Comparison of ENCODE assay signal across 22 mouse cellular contexts in the genomic region with DNA sequence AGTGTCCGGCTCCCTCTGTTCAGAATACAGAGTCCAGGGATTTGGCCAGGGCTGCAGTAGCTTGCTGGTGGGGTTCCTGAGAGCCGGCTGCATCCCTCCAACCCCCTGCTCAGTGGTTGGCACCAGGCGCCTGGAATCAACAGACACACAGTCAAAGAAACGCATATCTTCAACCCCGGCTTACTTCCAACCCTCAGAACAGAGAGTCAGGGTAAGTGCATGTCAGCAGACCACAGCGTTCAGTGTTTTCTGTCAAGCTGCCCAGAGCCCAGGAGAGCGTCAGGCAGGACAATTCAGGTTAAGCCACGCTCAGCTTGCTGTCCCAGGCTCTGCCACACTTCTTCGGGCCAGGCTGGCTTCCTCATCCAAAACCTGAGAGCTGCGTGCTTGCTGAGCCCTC. TPM values are rescaled to one million over a fixed set of nuclear protein-coding genes. Genes with fewer than 3 reads are reported as not detected.
A peak's percentile ranks its signal among the peaks of the same experiment; 100 is the strongest.
DNase-seq lines count a peak whose midpoint lies in the region; ATAC-seq and TF ChIP-seq lines count a peak whose summit lies in the region.
"Had no signal": no experiment of that assay in that cellular context is flagged by ENCODE, and none has a peak within 500 bp of the region (broad histone marks: within the 10 kb centered on the region; RNA-seq: fewer than 3 reads in every experiment).

No protein-coding gene starts in this region.

- no peak overlapping the region for H3K9ac ChIP-seq in hindbrain, postnatal 0 days (replicated peaks; ENCODE audit: low read length)
- H3K9ac ChIP-seq in neural tube, embryonic 15.5 days (replicated peaks): no peak overlapping the region
- H3K9ac ChIP-seq: forebrain, postnatal 0 days; hindbrain, embryonic 12.5 days; neural tube, embryonic 13.5 days had no signal

- H3K27ac ChIP-seq in hindbrain, postnatal 0 days: no peak overlapping the region
- no peak overlapping the region for H3K27ac ChIP-seq in hindbrain, embryonic 10.5 days
- H3K27ac ChIP-seq in neural tube, embryonic 15.5 days (replicated peaks): no peak overlapping the region
- H3K27ac ChIP-seq: forebrain, embryonic 10.5 days; hindbrain, embryonic 12.5 days; left cerebral cortex, adult 2 months; limb, embryonic 10.5 days; macrophage; neural tube, embryonic 13.5 days had no signal

- intact Hi-C loops in heart, postnatal 36 days (cut with DNase I): no loop called here

- H3K4me1 ChIP-seq in hindbrain, postnatal 0 days (ENCODE audit: insufficient read depth, low read length): no peaks in the 10 kb centered on the region
- H3K4me1 ChIP-seq in hindbrain, embryonic 10.5 days (replicated peaks): 0 out of 2 replicates have a peak, but pooled peaks cover 6% of the 10 kb centered on the region
- no peaks in the 10 kb centered on the region for H3K4me1 ChIP-seq in neural tube, embryonic 15.5 days
- H3K4me1 ChIP-seq: forebrain, embryonic 10.5 days; hindbrain, embryonic 12.5 days; limb, embryonic 10.5 days; neural tube, embryonic 13.5 days had no signal

- ATAC-seq in hindbrain, postnatal 0 days: 0 out of 2 replicates have a peak, but pooled peaks have one; percentile 24
- no peak for ATAC-seq in neural tube, embryonic 15.5 days (ENCODE audit: low FRiP score)
- ATAC-seq: forebrain, postnatal 0 days; midbrain, embryonic 16.5 days had no signal

- no peak overlapping the region for H3K4me2 ChIP-seq in hindbrain, postnatal 0 days (ENCODE audit: low read depth, low read length)
- no peak overlapping the region for H3K4me2 ChIP-seq in neural tube, embryonic 15.5 days
- H3K4me2 ChIP-seq: hindbrain, embryonic 12.5 days; neural tube, embryonic 13.5 days had no signal

- H3K36me3 ChIP-seq in hindbrain, postnatal 0 days (ENCODE audit: insufficient read depth, low read length): no peaks in the 10 kb centered on the region
- H3K36me3 ChIP-seq in hindbrain, embryonic 10.5 days: no peaks in the 10 kb centered on the region
- no peaks in the 10 kb centered on the region for H3K36me3 ChIP-seq in neural tube, embryonic 15.5 days
- H3K36me3 ChIP-seq: forebrain, embryonic 10.5 days; hindbrain, embryonic 12.5 days; limb, embryonic 10.5 days; neural tube, embryonic 13.5 days had no signal

- no peaks in the 10 kb centered on the region for H3K9me3 ChIP-seq in hindbrain, postnatal 0 days (ENCODE audit: low read length)
- no peaks in the 10 kb centered on the region for H3K9me3 ChIP-seq in hindbrain, embryonic 10.5 days
- no peaks in the 10 kb centered on the region for H3K9me3 ChIP-seq in neural tube, embryonic 15.5 days (replicated peaks)
- H3K9me3 ChIP-seq: forebrain, embryonic 10.5 days; hindbrain, embryonic 12.5 days; limb, embryonic 10.5 days; neural tube, embryonic 13.5 days had no signal

- H3K27me3 ChIP-seq in hindbrain, postnatal 0 days (ENCODE audit: insufficient read depth, low read length): no peaks in the 10 kb centered on the region
- H3K27me3 ChIP-seq in hindbrain, embryonic 10.5 days (ENCODE audit: insufficient read depth, poor library complexity, severe bottlenecking): no peaks in the 10 kb centered on the region
- H3K27me3 ChIP-seq in neural tube, embryonic 15.5 days (replicated peaks): no peaks in the 10 kb centered on the region
- H3K27me3 ChIP-seq: hindbrain, embryonic 12.5 days; neural tube, embryonic 13.5 days had no signal

- 43% methylated on average over 10 of the region's 10 CpGs for WGBS in hindbrain, postnatal 0 days
- 65% methylated on average over 10 of the region's 10 CpGs for WGBS in hindbrain, embryonic 10.5 days
- 72% methylated on average over 10 of the region's 10 CpGs for WGBS in neural tube, embryonic 15.5 days

- no peak for TF ChIP-seq CTCF in hindbrain, postnatal 0 days (IDR thresholded peaks at IDR 0.05; ENCODE audit: low read depth)

- no peak overlapping the region for H3K4me3 ChIP-seq in hindbrain, postnatal 0 days (ENCODE audit: low read length)
- H3K4me3 ChIP-seq in hindbrain, embryonic 10.5 days: no peak overlapping the region
- H3K4me3 ChIP-seq in neural tube, embryonic 15.5 days (replicated peaks): no peak overlapping the region
- H3K4me3 ChIP-seq: forebrain, embryonic 10.5 days; hindbrain, embryonic 12.5 days; left cerebral cortex, adult 2 months; limb, embryonic 10.5 days; myocyte; neural tube, embryonic 13.5 days had no signal

- DNase-seq in heart, adult 18-20 months: peak; percentile 42 to 52
- no peak for DNase-seq in heart, postnatal 36 days
- peak; percentile 5 for DNase-seq in hindbrain, postnatal 0 days (ENCODE audit: low spot score)
- DNase-seq in hindbrain, embryonic 10.5 days (ENCODE audit: low spot score): no peak
- peak; percentile 64 for DNase-seq in cerebellum, adult 9-10 months
- no peak for DNase-seq in liver
- DNase-seq in frontal cortex, postnatal 10 days (ENCODE audit: low spot score in 2 of 2): no peak
- DNase-seq: forebrain, postnatal 0 days; gastrocnemius, postnatal 36 days; kidney, adult 18-20 months; kidney, postnatal 4 days had no signal

RNA-seq across cellular contexts. Expression of gene Zcchc14, which starts 28.8 kb away (rescaled TPM):
- 10 to 100 TPM; 23.3 to 26.5 TPM for total RNA-seq in heart, adult 18-20 months (2021)
- total RNA-seq in heart, postnatal 36 days (2021): 10 to 100 TPM; 25.3 to 33.1 TPM
- total RNA-seq in hindbrain, postnatal 0 days (2014; rRNA removed): 66.4 and 66.5 TPM in 2 replicates
- 13.9 and 14.3 TPM in 2 replicates for polyA plus RNA-seq in hindbrain, postnatal 0 days (2015; fragmentation: Nextera tagmentation; extraction: Ambion mirVana)
- polyA plus RNA-seq in hindbrain, embryonic 10.5 days (2016; fragmentation: Nextera tagmentation; extraction: Ambion mirVana): 14.6 and 17.3 TPM in 2 replicates
- polyA plus RNA-seq in neural tube, embryonic 15.5 days (2015; fragmentation: Nextera tagmentation; extraction: Ambion mirVana): 16.7 and 21.3 TPM in 2 replicates

RNA-seq across cellular contexts. Expression of gene Jph3, which starts 48.0 kb away (rescaled TPM):
- total RNA-seq in heart, adult 18-20 months (2021): under 1 TPM in 1 of 2 experiments, not detected in 1; 0.12 TPM
- under 1 TPM in 1 of 2 experiments, not detected in 1; 0.08 TPM for total RNA-seq in heart, postnatal 36 days (2021)
- 66.0 and 75.2 TPM in 2 replicates for total RNA-seq in hindbrain, postnatal 0 days (2014; rRNA removed)
- 98.3 and 102 TPM in 2 replicates for polyA plus RNA-seq in hindbrain, postnatal 0 days (2015; fragmentation: Nextera tagmentation; extraction: Ambion mirVana)
- polyA plus RNA-seq in hindbrain, embryonic 10.5 days (2016; fragmentation: Nextera tagmentation; extraction: Ambion mirVana): 10.1 and 22.4 TPM in 2 replicates
- 107 and 133 TPM in 2 replicates for polyA plus RNA-seq in neural tube, embryonic 15.5 days (2015; fragmentation: Nextera tagmentation; extraction: Ambion mirVana)
- total RNA-seq: common myeloid progenitor, adult 5-6 weeks; gastrocnemius, postnatal 36 days; liver, adult 2 months had no signal
- polyA plus RNA-seq: liver, adult 2 months; myocyte had no signal

Comparison
In these comparisons a context has a peak if more than half of its experiments do, and no peak if none do; other contexts are left out.
1. DNase-seq: peak in heart, adult 18-20 months (2 of 2), hindbrain, postnatal 0 days (single experiment) and cerebellum, adult 9-10 months (single experiment); none in heart, postnatal 36 days (0 of 2), hindbrain, embryonic 10.5 days (single experiment), liver (single experiment) and frontal cortex, postnatal 10 days (0 of 2).
2. RNA of gene Jph3, which starts 48.0 kb away (total RNA-seq): 66.0 to 75.2 TPM in hindbrain, postnatal 0 days; 0.12 TPM in heart, adult 18-20 months and 0.08 TPM in heart, postnatal 36 days; every median in the first group is over 10 times any median in the second.